Mouse (Mus musculus): Measurements from ENCODE around the gene Sdc3.

DNA sequence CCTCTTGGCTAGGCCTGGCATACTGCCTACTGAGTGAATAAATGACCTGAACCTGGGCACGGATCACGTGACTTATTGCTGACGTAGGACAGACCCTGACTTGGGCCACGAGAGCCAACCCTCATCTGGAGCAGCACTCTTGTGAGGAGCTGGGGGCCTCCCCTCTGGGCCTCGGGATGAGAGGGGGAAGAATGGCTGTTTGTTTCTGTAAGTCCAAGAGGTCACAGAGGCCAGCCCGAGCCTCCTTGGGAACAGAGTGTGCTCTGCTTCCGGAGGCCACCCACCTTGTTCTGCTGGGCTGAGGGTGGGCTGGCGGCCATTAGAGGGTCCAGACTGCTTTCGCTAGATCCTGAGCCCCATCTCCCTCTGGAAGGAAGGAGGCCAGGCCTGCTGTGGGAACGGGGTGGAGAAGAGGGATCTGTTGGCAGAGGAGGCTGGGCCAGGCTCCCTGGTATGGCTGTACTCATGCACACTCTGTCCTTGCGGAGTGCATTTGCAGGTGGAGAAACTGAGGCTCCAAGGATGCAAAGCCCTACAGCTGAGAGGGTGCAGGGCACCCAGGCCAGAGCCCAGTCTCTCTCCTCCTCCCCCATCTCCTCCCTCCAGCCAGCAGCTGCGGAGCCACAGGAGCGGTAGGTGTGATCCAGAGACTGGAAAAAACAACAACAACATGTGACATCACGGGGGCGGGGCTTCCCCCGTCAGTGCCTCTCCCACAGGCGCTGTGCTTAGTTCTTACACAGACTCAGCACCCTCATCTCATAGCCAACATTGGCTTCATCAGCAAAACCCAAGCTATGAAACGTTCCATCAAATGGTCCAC, 36.7 kb downstream of the Sdc3 start:
- TF ChIP-seq CTCF (IDR thresholded peaks at IDR 0.05; ENCODE audit: control insufficient read depth, insufficient read depth, insufficient replicate concordance, low read depth, low read length) (no peak), POLR2A (IDR thresholded peaks at IDR 0.05; ENCODE audit: control insufficient read depth, low read depth, low read length) (no peak)

Measured in testis, adult 2 months (tissue).